Mouse (Mus musculus): ENCODE results near the gene Plxna4. TPM values are rescaled to one million over a fixed set of nuclear protein-coding genes. Genes with fewer than 3 reads are reported as not detected.
A peak's percentile ranks its signal among the peaks of the same experiment; 100 is the strongest.

The Plxna4 gene
- total RNA-seq, 1 experiment from 2014 or later = not detected

DNA sequence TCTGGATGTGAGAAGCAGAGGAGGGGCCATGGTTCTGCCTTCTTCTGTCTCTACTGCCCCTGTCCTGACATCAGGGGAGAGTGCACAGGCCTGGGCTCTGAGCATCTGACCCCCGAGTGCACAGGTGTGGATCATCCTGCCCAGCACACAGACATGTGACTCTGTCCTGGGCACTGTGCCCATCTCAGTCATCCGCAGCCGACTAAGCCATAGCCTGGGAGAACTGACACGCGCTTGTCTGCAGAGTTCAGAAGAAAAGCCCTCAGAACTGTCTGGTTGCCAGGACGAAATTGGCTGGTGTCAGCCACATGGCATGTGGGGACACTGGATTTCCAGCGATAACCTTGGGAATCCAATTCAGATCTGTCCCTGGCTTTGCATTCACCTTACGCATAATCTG lies 210.8 kb downstream of the Plxna4 start:
- no peak for ATAC-seq (replicated peaks; ENCODE audit: insufficient number of reproducible peaks, low FRiP score, low TSS enrichment, poor library complexity, severe bottlenecking)

DNA sequence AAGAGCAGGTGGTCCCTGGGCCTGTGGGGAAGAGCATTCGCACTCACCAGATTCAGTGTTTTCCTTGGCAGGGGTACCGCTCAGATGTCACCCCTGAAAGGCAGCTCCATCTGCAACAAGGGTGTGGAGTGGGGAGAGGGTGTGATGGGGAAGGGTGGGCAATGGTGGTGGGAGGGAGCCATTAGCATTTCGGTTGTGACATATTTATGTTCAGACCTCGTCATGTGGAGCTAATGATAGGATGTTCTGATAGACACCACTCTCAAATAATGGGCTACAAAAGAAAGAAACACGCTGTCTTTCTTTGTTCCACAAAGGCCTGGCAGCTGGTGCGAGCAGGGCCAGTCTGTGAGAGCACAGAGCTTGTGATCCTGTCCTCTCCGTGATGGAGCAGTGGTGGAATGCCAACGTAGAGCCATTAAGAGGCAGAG lies 214.0 kb downstream of the Plxna4 start:
- ATAC-seq (replicated peaks; ENCODE audit: insufficient number of reproducible peaks, low FRiP score, low TSS enrichment, poor library complexity, severe bottlenecking) = no peak

DNA sequence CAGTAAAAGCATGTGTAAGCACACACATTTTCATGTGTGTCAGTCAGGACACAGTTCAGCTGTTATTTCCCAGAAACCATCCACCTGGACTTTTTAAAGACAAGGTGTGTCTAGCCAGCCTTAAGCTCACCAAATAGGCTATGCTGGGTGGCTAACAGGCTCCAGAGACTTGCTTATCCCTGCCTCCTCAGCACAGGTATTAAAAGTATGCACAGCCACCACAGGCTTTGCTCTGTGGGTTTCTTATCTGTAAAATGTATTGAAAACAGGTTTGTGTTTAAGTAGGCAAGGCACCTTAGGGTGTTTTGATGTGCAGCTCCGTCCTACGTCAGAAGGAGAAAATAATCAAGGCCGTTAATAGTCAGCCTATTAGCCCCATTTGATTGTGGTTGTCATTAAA lies 218.9 kb downstream of the Plxna4 start:
- no peak for ATAC-seq (replicated peaks; ENCODE audit: insufficient number of reproducible peaks, low FRiP score, low TSS enrichment, poor library complexity, severe bottlenecking)

DNA sequence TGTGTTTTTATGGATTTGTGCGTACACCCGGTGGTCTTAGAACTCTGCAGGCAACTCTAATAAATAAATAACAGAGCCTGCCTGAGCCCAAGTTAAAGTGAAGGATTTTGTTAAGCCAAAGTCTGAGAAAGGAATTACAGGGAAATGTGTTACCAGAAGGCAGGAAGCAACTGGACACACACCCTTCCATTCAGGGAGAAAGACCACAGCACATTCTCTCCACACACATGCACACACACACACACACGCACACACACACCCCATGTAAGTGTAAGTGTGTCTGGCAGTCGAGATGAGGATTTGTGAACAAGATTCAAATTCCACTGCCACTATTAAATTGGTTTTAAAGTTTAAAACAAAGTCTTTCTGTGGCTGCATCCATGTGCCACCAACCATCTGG lies 219.6 kb downstream of the Plxna4 start:
- no peak for ATAC-seq (replicated peaks; ENCODE audit: insufficient number of reproducible peaks, low FRiP score, low TSS enrichment, poor library complexity, severe bottlenecking)

DNA sequence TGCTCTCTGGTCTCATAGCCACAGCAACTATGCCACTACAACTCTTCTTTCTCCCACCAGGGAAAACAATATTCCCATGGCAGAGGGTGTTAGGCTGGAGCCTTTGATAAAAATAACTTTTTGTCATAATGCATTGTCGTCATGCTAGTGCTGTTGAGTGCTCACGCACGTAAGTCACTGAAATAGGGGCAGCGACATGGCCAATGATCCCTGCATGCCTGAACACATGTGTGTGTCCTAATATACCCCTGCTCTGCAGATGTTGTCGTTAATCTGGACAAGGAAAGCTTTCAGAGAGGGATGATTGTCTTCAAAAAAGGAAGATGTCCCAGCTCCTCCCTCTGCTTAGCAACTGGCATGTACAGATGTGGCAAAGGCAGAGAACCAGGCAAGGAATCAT lies 223.1 kb downstream of the Plxna4 start:
- ATAC-seq (replicated peaks; ENCODE audit: insufficient number of reproducible peaks, low FRiP score, low TSS enrichment, poor library complexity, severe bottlenecking) = no peak

DNA sequence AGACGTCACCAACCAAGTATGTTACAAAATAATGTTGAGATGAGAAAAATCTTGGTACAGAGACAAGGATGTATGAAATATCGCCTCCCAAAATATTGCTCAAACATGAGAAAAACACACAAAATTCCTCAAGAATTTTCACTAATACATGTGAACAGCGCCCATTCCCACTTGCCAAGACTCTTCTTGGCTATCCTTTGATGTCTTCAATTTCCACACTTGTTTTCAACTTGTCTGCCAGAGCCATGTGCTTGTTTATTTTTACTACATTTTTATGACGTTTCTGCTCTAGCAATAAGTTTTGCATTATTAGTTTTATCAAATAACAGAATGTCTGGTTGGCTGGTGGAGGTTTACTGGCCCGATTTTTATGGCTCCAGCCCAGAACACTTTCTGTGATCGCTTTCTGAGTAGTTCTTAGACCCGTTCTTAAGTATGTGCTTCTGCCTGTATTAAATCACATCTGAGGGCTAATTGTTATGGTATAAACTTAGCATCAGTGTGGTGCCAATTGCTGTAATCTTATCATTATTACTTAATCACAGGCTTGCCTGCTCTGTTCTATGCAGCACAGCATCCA lies 224.4 kb downstream of the Plxna4 start:
- no peak for ATAC-seq (replicated peaks; ENCODE audit: insufficient number of reproducible peaks, low FRiP score, low TSS enrichment, poor library complexity, severe bottlenecking)

DNA sequence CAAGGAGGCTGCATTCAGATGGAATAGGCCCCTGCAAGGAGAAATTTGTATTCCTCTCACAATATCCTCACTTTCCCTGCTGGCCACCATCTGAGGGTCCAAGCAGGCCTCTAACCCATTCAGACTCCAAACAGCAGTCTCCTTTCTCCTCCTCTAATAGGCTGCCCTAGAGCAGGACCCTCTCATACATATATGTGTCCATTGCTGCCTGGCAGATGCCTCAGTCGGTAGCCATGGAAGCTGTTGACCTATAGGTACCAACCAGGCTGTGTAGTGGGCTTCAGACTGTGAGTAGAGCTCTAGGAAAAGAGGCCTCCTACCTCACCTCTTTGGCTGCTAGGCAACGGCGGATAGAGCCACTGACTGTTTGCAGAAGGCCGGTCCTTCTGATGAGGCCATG lies 225.6 kb downstream of the Plxna4 start:
- ATAC-seq (replicated peaks; ENCODE audit: insufficient number of reproducible peaks, low FRiP score, low TSS enrichment, poor library complexity, severe bottlenecking) = no peak

DNA sequence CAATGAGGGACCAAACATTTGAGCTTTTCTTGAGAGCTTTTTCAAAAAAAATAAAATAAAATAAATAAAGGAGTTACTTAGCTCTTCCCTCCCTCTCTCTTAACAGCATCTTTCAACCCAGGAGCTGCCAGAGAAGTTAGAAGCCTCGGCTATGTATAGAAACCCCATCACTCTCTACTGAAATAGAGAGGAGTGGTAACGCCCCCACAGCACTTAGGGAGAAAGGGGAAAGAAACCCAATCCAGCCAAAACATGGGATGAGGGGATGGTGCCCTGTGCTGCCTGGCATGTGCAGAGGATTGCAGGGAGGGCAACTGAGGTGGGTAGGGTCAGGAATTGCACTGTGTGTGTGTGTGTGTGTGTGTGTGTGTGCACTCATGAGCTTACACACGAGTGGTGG lies 228.3 kb downstream of the Plxna4 start:
- ATAC-seq (replicated peaks; ENCODE audit: insufficient number of reproducible peaks, low FRiP score, low TSS enrichment, poor library complexity, severe bottlenecking) = no peak

DNA sequence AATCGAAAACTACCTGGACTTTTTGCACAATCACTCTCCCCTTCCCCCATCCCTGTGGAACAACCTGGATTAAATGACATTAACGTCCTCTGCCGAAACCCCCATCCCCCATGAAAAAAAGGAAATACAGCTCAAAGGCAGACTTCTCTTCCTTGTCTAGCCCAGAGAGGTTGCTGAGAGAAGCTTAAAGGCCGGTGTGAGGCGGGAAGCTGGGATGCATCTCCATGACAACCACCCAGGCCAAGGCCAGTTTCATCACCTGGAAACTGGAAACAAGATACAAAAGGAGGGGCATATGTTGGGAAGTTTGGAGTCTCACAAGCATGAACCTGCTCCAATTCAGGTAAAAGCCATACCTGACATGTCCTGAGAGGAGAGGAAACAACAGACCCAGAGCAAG lies 230.5 kb downstream of the Plxna4 start:
- no peak for ATAC-seq (replicated peaks; ENCODE audit: insufficient number of reproducible peaks, low FRiP score, low TSS enrichment, poor library complexity, severe bottlenecking)

DNA sequence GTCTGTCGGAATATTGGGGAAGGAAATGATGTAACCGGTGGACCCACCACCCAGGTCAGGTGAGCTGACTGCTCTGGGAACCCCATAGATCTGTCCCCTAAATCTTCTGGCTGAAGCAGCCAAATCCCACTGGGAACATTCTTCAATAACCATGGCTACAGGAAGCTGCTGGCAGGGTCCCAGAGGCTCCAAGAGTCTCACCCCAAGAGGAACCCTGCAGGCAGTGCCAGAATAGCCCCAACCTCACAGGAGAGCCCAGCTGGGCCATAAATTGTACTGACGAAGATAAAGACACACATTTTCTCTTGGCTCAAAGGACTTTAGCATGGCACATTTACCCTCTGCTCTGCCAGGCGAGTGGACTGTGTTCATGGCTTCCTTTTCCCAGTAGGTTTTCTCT lies 232.4 kb downstream of the Plxna4 start:
- no peak for ATAC-seq (replicated peaks; ENCODE audit: insufficient number of reproducible peaks, low FRiP score, low TSS enrichment, poor library complexity, severe bottlenecking)

DNA sequence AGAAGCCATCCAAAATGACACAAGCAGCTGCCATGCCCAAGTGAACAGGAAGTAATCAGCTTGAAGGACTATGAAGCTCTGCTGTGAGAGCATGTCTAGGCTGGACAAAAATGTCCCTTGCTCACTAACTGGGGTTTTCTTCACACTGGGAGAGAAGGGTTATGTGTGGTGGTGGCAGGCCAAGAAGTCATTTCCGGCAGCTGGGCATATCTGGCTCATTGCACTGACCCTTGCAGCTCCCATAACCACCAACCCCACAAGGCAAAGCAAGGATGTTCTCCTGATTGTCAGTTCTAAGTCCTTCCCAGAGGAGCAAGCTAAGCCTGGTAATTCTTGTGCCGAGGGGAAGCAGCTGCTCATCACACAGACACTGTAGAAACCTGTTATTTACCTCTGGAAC lies 239.0 kb downstream of the Plxna4 start:
- ATAC-seq (replicated peaks; ENCODE audit: insufficient number of reproducible peaks, low FRiP score, low TSS enrichment, poor library complexity, severe bottlenecking) = no peak

DNA sequence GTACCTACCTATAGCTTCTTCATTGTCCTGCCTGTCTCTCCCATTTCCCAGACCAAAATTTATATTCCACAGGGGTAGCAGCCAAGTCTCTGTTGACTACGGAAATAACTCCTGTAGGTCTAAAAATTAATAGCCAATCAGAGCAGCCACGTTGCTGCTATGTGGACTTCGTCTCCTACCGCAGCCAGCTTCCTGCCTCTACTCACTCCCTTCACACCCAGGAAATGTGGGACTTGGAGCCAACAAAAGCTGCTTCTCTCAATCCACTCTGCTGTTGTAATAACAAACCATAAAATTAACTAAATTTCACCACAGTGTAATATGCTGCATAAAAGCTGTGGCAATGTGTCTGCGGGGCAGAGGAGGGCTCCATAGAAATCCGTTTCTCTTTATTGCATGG lies 239.9 kb downstream of the Plxna4 start:
- ATAC-seq (replicated peaks; ENCODE audit: insufficient number of reproducible peaks, low FRiP score, low TSS enrichment, poor library complexity, severe bottlenecking) = no peak

DNA sequence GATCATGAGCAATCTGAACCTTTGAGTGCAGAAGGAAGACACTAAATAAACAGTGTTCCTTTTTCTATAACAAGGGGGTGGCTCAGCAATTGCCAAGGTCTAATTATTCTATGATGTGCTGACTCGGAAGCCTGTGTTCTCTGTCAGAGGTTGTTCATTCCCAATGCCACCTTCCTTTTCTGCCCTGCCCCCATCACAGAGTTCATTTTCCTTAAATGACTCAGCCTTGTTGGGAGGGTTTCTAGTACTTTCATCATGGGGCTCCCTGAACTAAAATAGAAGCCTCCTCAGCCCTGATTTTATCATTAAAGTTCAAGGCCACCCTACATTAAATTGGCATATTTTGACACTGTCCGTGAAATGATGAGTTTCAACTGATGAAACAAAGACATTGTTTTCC lies 242.0 kb downstream of the Plxna4 start:
- ATAC-seq (replicated peaks; ENCODE audit: insufficient number of reproducible peaks, low FRiP score, low TSS enrichment, poor library complexity, severe bottlenecking) = no peak

DNA sequence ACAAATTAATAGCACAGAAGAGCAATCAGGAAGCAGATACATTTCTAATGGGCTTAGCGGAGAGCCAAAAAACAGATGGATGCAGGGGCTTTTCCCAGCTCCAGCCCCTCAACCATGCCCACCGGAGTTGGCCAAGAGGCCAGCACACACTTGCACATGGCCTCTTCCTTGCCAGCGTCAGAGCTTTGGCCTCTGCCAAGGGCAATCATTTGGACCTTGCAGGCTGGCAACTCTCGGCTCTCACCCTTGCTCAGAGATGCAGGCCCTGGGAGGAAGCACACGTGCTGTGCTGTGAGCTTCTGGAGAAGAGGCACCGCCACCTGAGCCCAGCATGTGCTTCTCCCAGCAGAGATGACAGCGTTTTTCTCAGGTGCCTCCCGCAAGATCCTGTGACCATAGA lies 245.3 kb downstream of the Plxna4 start:
- ATAC-seq (replicated peaks; ENCODE audit: insufficient number of reproducible peaks, low FRiP score, low TSS enrichment, poor library complexity, severe bottlenecking) = no peak

DNA sequence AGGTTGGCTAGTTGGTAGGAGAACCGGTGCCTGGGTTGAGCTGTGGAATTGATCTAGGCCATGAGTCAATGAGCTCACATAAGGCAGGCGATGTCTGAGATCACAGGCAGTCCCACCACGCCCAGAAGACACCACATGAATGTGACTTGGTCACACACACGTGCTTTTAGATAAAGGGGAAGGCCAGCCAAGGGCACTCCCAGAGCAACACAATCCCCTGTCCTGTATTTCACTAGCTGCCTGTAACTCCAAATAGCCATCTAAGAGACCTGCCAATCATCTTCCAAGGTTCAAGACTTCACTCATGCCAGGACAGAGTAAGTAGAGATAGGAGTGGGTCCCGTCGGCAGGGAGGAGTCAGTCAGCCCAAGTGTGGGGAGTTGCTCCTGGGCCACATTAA lies 245.7 kb downstream of the Plxna4 start:
- ATAC-seq (replicated peaks; ENCODE audit: insufficient number of reproducible peaks, low FRiP score, low TSS enrichment, poor library complexity, severe bottlenecking) = no peak

DNA sequence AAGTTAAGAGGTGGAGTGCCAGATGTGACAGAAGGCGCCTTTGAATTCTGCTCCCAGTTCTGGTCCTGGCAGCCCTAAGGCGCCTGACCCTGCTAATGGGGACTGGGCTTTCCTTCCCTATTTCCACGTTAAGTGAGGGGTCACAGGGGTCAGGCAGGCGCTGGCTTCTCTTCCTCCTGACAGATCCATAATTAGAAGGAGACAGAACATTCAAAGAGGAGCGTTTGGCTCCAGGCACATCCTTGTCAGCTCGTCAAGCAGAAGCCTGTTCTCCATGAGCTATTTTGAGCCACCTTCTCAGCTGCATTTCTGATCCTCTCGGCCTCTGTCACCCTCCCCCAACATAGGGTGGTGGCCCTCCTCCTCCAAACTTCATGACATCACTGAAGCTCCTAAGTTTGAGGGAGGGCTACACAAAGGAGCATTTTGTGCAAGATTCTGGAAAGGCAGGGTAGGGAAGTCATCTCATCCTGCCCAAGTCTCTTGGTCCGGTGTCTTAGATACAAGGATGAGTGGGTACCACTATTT lies 249.5 kb downstream of the Plxna4 start:
- no peak for ATAC-seq (replicated peaks; ENCODE audit: insufficient number of reproducible peaks, low FRiP score, low TSS enrichment, poor library complexity, severe bottlenecking)

DNA sequence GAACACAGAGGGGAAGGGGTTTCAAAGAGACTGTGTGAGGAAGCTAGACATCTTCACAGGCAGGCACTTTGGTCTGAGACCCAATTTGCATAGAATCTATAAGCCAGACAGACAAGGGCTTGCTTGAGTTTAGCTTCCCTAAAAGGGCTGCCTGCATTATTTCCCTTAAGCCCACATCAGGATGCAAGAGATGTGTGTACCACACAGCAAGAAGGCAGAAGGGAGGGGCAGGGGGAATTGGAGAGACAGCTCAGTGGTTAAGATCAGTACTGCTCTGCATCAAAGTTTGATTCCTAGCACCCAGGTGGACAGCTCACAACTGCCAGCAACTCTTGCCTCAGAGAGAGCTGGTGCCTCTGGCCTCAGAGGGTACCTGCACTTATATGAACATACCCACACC lies 256.7 kb downstream of the Plxna4 start:
- ATAC-seq (replicated peaks; ENCODE audit: insufficient number of reproducible peaks, low FRiP score, low TSS enrichment, poor library complexity, severe bottlenecking) = no peak

DNA sequence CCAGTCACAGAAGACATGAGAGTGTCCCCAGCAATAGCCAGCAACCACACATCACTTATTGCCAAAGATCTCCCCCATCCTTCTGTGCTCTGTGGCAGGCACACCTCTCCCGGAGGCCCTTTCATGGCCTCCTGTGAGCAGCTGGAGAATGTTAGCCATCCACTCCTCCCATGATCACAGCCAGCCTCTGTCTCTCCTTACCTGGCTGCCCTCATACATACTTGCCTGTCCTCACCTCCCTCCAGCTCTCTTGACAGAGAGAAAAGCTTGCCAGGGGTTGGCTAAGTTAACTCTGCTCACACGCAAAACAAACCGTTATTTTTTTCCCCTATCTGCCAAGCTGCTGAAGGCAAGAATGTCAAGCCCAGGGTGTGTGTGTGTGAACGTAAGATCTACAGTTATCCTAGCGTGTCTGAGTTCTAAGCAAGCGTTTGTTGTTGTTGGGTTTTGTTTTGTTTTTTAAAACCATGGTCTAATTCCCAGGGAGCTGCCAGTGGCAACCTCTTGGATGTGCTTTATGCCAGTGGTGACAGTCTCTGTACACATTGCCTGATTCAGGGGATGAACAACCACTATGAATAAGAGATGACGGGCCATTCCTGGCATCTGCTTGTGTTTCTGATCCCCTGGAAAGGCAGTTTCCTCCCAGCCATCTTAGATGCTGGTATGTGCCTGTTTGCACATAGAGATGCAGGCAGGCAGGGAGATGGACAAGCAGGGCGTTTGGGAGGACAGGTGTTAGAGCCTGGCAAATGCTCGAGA lies 257.8 kb downstream of the Plxna4 start:
- ATAC-seq (replicated peaks; ENCODE audit: insufficient number of reproducible peaks, low FRiP score, low TSS enrichment, poor library complexity, severe bottlenecking) = no peak

DNA sequence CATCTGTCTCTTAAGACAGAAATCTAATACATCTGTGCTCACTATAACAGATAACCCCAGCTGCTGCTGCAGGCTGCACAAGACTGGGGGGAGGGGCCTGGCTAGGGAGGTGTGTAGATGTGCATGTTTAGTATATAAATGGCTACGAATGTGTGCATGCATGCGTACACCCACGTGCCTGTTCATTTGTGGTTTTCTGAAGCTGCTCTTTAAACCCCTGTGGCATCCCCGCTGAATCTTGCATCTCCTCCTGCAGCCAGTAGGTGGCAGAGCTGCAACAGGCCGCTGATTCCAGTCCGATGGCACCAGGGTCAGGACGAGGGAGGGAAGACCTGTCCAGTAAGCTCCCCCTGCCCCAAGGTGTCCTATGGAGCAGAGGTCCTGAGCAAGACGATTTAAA lies 260.0 kb downstream of the Plxna4 start:
- 0 out of 2 replicates have a peak, but pooled peaks have one; percentile 53 for ATAC-seq (replicated peaks; ENCODE audit: insufficient number of reproducible peaks, low FRiP score, low TSS enrichment, poor library complexity, severe bottlenecking)

DNA sequence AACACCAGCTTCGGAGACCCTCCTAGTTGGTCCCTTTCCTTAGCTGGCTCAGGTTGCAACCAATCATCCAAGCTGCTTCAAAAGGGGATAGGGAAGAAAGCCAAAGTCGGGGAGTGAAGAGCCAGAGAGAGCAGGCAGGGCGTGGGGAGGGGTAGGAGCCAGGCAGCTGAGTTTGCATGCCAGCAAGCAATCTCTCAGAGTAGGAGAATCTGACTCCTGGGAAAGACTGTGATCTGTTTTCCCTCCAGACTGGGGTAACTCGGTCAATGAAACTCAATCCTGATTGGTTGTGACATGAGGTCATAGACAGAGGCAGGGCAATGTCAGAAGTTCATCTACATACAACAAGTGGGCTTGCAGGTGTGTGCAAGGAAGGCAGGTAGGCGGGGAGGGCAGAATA lies 260.8 kb downstream of the Plxna4 start:
- no peak for ATAC-seq (replicated peaks; ENCODE audit: insufficient number of reproducible peaks, low FRiP score, low TSS enrichment, poor library complexity, severe bottlenecking)

Measured in monocyte, adult 5-6 weeks (primary cell).